Mouse (Mus musculus) common myeloid progenitor, adult 5-6 weeks (primary cell): ENCODE data around the gene Adora3. TPM values are rescaled to one million over a fixed set of nuclear protein-coding genes. Genes with fewer than 3 reads are reported as not detected.
"Not testable (repeated sequence)": the region's sequence is repeated elsewhere in the genome, so short reads cannot be mapped to it uniquely, and the experiment has no call there.

ENCODE experiments used
- ATAC-seq: replicated peaks from 2 replicates; pipeline ENCODE4 v1.8.0; 2016; ENCODE audit warnings: low read depth, mild to moderate bottlenecking, moderate TSS enrichment, inconsistent platforms; ENCODE audit not compliant: poor library complexity, severe bottlenecking
- total RNA-seq: library from RNA; stranded (forward); fragments of 200-1000, 187-1606 nt; gene quantifications from 2 replicates; pipeline ENCODE4 v1.2.3, GENCODE M21; 2017

Gene Adora3
- total RNA-seq, 1 experiment from 2014 or later: 0.32 TPM

GRCm38 (mm10) chr3:105899394-105900147, 28.9 kb downstream of the Adora3 start:
- ATAC-seq: peak; percentile 23

- ATAC-seq: no peak; the same call in 1 of the 2 replicates
Measured at GRCm38 (mm10) chr3:105900266-105900665, 29.6 kb downstream of the Adora3 start.

DNA sequence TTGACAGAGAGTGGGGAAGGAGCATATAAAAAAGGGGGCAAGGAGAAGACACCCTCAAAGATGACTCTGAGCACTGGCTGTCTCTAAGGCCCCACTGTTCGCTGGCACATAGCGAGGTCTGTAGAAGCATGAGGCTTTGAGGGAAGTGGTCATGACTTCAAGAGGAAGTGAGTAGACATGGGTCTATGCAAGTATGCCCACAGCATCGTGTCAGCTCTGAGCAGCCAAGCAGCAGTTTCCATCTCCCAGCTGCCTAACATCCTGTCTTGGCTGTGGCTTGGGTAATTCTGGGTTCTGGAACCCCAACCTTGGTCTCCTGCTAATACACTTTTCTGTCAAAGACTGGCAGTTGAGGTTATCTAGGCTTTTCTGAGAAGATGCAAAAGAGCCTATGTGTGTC, 30.1 kb downstream of the Adora3 start:
- ATAC-seq: peak; percentile 70

DNA sequence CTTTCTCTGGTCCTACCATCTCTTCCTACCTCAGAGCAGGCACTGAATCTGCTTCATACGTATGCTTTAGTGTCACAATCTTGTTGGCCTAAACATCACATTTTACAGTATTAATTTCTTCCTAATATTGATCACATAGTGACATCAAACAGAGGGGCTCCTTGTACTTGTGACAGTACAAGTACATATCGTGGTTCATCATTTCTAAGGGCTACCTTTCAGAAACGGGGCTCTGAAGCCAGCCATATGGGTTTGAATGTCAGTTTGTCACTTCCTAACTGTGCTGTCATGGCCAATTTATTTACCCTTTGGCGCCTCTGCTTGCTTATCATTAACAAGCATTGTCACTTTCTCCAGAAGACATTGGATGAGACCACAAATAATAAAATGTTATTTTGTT, 30.8 kb downstream of the Adora3 start:
- ATAC-seq: no peak

GRCm38 (mm10) chr3:105904213-105904612, 33.6 kb downstream of the Adora3 start:
- peak; percentile 29; the same call in 1 of the 2 replicates for ATAC-seq

GRCm38 (mm10) chr3:105904721-105905120, 34.1 kb downstream of the Adora3 start:
- ATAC-seq: no peak

GRCm38 (mm10) chr3:105907956-105908655, 37.4 kb downstream of the Adora3 start:
- ATAC-seq: no peak

DNA sequence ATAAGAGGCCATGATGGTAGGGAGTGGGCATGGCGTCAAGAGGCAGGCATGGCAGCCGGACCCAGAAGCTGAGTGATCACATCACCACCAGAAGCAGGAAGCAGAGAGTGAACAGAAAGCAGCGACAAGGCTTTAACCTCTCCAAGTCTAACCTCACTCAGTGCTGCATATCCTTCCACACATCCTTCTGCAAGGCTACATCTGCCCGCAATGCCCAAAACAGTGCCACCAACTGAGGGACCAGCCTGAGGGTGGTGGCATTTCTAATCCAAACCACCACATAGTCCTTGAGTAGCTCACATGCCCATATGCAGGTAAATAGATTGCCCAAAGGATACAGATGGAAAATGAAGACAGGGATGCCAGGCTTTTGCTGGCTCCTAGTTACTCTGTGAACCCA, 38.3 kb downstream of the Adora3 start:
- no peak for ATAC-seq

- peak; percentile 70 for ATAC-seq
Measured at GRCm38 (mm10) chr3:105910519-105911190, 40.0 kb downstream of the Adora3 start.

DNA sequence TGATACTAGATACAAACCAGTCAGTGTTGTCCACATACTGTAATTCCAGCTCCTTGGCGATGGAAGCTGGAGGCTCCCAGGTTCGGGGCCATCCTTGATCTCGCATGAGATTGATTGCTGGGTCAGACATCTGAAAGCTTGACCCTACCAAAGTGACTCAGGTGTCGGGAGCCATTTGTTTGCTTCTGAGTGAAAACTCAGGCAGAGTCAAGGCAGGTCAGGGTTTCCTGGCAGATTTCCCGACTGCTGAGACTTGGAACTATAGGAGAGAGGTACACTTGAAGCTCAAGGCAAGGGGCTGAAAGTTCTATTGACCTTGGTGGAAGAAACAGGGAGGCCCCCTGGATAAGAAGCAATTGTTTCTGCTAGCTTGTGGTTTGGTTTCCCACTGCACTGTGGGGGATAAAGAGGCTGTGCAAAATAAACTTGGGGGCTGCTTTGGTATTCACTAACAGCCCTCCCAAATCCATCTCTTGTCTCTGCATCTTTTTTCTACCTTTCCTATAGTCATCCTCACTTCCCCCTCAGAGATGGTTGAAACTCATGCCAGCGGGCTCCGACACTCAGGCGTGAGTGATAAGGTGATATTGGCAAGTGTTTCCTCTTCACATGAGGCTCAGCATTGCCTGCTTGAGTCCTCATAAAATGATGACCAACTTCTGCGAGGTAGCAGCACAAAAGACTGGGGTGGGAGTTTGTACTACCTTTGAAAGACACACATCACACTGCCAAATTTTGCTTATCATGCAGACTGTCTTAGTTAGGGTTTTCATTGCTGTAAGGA, 41.6 kb downstream of the Adora3 start:
- ATAC-seq: no peak

DNA sequence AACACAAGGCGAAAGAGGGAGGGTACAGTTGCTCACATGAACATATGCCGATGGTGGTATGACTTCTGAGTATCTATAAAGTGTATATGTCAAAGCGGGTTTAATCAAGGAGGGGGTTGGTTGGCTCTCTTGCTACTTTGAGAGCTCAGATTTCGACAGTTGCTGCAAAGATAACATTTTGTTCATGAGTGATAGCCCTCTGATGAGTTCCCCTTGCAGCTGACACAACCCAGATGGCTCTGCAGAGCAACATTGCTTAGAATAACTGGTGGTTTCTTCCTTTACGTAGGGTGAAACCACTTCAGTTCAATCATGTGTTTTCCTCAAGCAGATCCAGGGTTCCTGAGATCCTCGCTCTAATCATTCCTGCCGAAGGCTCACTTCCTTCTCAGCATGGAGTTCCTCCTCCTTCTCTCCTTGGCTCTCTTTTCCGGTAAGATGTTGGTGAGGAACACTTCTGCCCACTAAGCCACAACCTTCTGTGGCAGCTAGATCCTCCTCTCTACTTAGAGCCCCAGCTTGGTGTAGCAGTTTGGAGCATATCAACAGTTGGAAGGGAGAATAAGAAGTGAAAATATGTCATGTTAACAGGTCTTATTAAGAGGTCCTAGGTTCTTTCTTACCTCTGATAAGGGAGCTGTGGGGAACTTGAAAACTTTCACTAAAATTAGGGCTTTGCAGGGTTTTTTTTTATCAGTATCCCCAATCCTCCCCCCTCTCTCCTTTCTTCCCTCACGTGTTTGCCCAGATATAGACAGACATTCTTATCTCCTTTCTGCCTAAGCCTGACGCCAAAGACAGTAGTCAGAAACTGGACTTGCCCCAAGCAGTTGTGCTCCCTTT, 43.4 kb downstream of the Adora3 start:
- ATAC-seq: peak; percentile 56

- no peak for ATAC-seq
Measured at GRCm38 (mm10) chr3:105915281-105915680, 44.6 kb downstream of the Adora3 start.

GRCm38 (mm10) chr3:105916455-105916854, 45.8 kb downstream of the Adora3 start:
- not testable (repeated sequence) for ATAC-seq

DNA sequence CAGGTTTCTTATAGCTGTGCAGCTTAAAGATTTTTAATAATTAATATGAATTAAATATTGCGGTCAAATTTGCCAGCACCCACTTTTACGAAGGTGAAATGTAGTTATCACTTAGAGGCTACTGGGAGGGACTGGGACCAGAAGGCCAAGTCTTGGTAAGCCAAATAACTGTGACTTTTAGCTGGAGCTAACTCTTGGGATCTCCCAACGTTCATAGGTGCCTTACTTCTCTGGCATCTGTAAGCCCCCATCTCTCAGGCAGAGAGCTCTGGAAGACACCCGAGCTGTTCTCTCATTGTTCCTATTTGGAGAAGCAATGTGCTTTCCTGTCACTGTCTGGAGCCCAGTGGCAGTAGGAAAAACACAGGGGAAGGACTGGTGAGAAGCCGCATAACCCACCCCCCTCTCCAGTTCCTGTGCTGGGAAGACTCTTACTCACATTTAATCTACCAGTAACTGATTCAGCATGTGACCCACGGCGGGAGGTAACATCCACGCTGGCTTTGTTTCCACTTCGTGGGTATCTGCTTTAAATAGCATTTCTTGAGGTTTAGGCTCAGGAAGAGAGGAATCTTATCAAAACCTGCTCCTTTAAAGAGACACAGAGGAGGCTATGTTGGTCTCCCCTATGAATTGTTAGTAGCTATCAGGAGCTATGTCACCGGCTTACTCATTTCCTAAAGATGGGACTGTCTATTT, 47.1 kb downstream of the Adora3 start:
- ATAC-seq: peak; percentile 51

GRCm38 (mm10) chr3:105918355-105918745, 47.7 kb downstream of the Adora3 start:
- peak; percentile 2; the same call in 1 of the 2 replicates for ATAC-seq

- ATAC-seq: not testable (repeated sequence)
Measured at GRCm38 (mm10) chr3:105920743-105921142, 50.1 kb downstream of the Adora3 start.

DNA sequence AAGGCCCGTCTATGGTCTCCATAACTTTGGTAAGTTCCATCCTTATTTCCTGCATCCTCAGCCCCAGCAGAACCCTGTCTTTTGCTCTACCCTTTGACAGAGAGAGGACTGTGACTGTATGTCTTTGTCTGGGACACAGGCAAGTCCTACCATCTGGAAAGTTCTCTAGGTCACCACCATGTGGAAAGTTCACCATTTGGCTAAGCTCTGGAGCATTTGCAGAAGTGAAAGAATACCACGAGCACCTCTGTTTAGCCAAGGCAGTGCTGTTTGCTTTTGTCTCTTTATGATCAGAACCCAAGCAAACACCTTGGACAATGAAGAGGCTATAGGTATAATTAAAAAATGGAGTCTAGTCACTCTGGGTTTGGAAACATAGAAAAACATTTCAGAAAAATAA, 51.3 kb downstream of the Adora3 start:
- no peak for ATAC-seq

DNA sequence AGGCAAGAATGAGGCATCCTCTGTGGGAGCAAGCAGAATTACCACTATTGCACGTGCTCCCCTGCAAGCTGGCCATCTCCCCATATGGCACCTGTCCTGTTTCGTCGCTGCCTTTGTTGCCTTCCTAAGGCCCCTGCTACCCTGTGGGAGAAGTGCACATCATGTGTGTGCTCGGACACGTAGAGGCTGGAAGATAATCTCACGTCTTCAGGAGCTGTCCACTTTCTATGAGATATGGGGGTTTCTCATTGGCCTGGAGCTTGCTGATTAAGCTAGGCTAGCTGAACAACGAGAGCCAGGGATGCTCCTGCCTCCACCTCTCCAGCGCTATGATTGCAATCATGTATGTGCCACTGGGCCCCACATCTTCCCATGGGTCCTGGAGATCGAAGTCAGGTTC, 54.0 kb downstream of the Adora3 start:
- no peak for ATAC-seq
